Mouse (Mus musculus): ENCODE data around the gene Gnaz. TPM values are rescaled to one million over a fixed set of nuclear protein-coding genes. Genes with fewer than 3 reads are reported as not detected.
A peak's percentile ranks its signal among the peaks of the same experiment; 100 is the strongest.
"Not testable (repeated sequence)": the region's sequence is repeated elsewhere in the genome, so short reads cannot be mapped to it uniquely, and the experiment has no call there.

Gene Gnaz
- polyA plus RNA-seq, 1 experiment, result 2.4 TPM

- H3K4me1 ChIP-seq (ENCODE audit: control insufficient read depth, insufficient read depth, low read length), result peaks cover 15% of the 10 kb centered on the region
- TF ChIP-seq CTCF (IDR thresholded peaks at IDR 0.05; ENCODE audit: control insufficient read depth, insufficient read depth, insufficient replicate concordance, low read depth, low read length) (no peak), POLR2A (IDR thresholded peaks at IDR 0.05; ENCODE audit: control insufficient read depth, low read depth, low read length) (no peak)
Measured at GRCm38 (mm10) chr10:75026491-75026890, 59.5 kb downstream of the Gnaz start.

DNA sequence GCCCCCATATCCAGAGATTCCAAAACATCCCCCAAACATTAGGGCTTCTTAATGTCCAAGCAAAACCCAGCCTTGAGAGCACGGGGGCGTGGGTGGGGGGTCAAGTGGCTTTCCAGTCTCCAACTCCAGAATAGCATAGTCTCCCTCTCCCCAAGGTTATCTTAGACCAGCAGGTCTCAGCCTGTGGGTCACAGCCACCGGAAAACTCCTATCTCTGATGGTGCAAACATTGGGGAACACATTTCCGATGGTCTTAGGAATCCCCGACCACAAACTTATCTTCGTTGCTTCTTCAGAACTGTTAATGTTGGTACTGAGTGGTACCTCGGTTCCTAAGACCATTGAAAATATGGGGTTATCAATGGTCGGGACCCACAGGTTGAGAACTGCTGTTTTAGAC, 61.8 kb downstream of the Gnaz start:
- TF ChIP-seq POLR2A (IDR thresholded peaks at IDR 0.05; ENCODE audit: control insufficient read depth, low read depth, low read length), result no peak
- no peak for TF ChIP-seq CTCF (IDR thresholded peaks at IDR 0.05; ENCODE audit: control insufficient read depth, insufficient read depth, insufficient replicate concordance, low read depth, low read length)
- no peaks in the 10 kb centered on the region for H3K36me3 ChIP-seq (ENCODE audit: control insufficient read depth, insufficient read depth, low read length)
- peaks cover 9% of the 10 kb centered on the region for H3K4me1 ChIP-seq (ENCODE audit: control insufficient read depth, insufficient read depth, low read length)
- no peaks in the 10 kb centered on the region for H3K27me3 ChIP-seq (ENCODE audit: control insufficient read depth, insufficient read depth, low read length)
- H3K4me3 ChIP-seq (ENCODE audit: control insufficient read depth, low read depth, low read length), result no peak overlapping the region
- no peak overlapping the region for H3K27ac ChIP-seq (ENCODE audit: control insufficient read depth, insufficient read depth, low read depth, low read length)

More at GRCm38 (mm10) chr10:75026491-75026890, 59.5 kb downstream of the Gnaz start:
- H3K4me3 ChIP-seq (ENCODE audit: control insufficient read depth, low read depth, low read length), result no peak overlapping the region
- H3K36me3 ChIP-seq (ENCODE audit: control insufficient read depth, insufficient read depth, low read length), result no peaks in the 10 kb centered on the region
- no peaks in the 10 kb centered on the region for H3K27me3 ChIP-seq (ENCODE audit: control insufficient read depth, insufficient read depth, low read length)
- no peak overlapping the region for H3K27ac ChIP-seq (ENCODE audit: control insufficient read depth, insufficient read depth, low read depth, low read length)

GRCm38 (mm10) chr10:75029677-75030076, 62.7 kb downstream of the Gnaz start:
- H3K27me3 ChIP-seq (ENCODE audit: control insufficient read depth, insufficient read depth, low read length), result no peaks in the 10 kb centered on the region
- H3K36me3 ChIP-seq (ENCODE audit: control insufficient read depth, insufficient read depth, low read length), result no peaks in the 10 kb centered on the region
- no peak overlapping the region for H3K4me3 ChIP-seq (ENCODE audit: control insufficient read depth, low read depth, low read length)
- no peak overlapping the region for H3K27ac ChIP-seq (ENCODE audit: control insufficient read depth, insufficient read depth, low read depth, low read length)
- peaks cover 9% of the 10 kb centered on the region for H3K4me1 ChIP-seq (ENCODE audit: control insufficient read depth, insufficient read depth, low read length)
- TF ChIP-seq POLR2A (IDR thresholded peaks at IDR 0.05; ENCODE audit: control insufficient read depth, low read depth, low read length) (no peak), CTCF (IDR thresholded peaks at IDR 0.05; ENCODE audit: control insufficient read depth, insufficient read depth, insufficient replicate concordance, low read depth, low read length) (no peak)

GRCm38 (mm10) chr10:75030234-75030633, 63.3 kb downstream of the Gnaz start:
- TF ChIP-seq CTCF (IDR thresholded peaks at IDR 0.05; ENCODE audit: control insufficient read depth, insufficient read depth, insufficient replicate concordance, low read depth, low read length) (no peak), POLR2A (IDR thresholded peaks at IDR 0.05; ENCODE audit: control insufficient read depth, low read depth, low read length) (no peak)
- H3K27ac ChIP-seq (ENCODE audit: control insufficient read depth, insufficient read depth, low read depth, low read length), result no peak overlapping the region
- peaks cover 9% of the 10 kb centered on the region for H3K4me1 ChIP-seq (ENCODE audit: control insufficient read depth, insufficient read depth, low read length)
- no peaks in the 10 kb centered on the region for H3K27me3 ChIP-seq (ENCODE audit: control insufficient read depth, insufficient read depth, low read length)
- no peaks in the 10 kb centered on the region for H3K36me3 ChIP-seq (ENCODE audit: control insufficient read depth, insufficient read depth, low read length)
- H3K4me3 ChIP-seq (ENCODE audit: control insufficient read depth, low read depth, low read length), result no peak overlapping the region

DNA sequence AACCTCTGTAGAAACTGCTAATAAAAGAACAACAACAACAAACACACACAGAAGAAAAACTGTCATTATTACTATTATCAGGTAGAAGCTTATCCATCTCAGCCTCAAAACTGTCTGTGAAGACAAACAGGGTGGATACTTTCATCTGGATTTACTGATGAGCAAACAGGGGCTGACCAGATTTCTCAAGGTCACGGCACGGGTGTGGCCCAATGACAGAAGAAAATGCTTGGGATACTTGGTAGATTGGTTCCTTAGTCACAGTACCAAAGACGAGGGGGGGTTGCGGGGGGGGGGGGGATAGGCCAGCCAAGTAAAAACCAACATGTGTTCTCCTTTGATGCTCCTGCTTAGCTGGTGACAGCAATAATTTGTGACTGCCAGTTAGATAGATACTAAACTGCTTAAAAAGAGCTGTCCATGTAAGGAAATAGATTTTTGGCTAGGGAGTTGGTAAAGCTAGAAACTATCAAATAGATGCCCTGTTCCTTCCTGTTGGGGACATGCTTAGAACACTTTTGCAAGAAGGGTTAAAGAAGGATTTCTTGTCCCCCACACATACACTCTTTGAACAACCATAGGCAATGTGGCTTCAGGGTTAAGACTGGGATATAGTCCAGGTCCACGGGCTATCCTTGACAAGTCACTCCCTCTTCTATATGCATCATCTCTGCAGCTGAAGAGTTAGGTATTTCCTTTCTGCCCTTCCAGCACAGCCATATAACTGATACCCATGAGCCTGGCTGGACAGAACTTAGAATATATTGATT, 64.6 kb downstream of the Gnaz start:
- Histone ChIP-seq H3K27me3 (ENCODE audit: control insufficient read depth, insufficient read depth, low read length) (no peaks in the 10 kb centered on the region), H3K27ac (ENCODE audit: control insufficient read depth, insufficient read depth, low read depth, low read length) (no peak overlapping the region), H3K36me3 (ENCODE audit: control insufficient read depth, insufficient read depth, low read length) (no peaks in the 10 kb centered on the region), H3K4me3 (ENCODE audit: control insufficient read depth, low read depth, low read length) (peak overlapping the region; percentile 10; the same call in 1 of the 2 replicates), H3K4me1 (ENCODE audit: control insufficient read depth, insufficient read depth, low read length) (peaks cover 9% of the 10 kb centered on the region)
- TF ChIP-seq POLR2A (IDR thresholded peaks at IDR 0.05; ENCODE audit: control insufficient read depth, low read depth, low read length) (no peak), CTCF (IDR thresholded peaks at IDR 0.05; ENCODE audit: control insufficient read depth, insufficient read depth, insufficient replicate concordance, low read depth, low read length) (no peak)

DNA sequence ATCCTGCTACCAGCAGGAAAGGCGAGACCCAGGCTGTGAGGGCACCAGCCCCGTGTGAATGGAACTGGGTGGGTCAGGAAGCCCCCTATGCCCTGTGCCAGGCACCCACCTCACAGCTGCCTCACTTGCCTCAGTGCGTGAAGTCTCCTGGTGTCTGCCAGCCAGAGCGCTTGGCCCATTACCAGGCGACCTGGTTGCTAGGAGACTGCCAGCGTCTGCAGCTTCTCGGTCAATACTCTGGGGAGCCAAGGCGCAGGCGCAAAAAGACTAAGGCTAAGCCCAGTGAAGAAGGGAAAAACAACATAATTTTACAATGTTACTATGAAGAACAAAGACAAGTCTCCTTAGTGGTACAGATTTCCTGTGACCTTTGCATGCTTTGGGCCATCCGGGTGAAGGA, 65.4 kb downstream of the Gnaz start, which contains the start of gene Rsph14:
TSS of gene Rsph14 (minus strand) at position 192 of the 400 bp plus-strand sequence.
- Histone ChIP-seq H3K36me3 (ENCODE audit: control insufficient read depth, insufficient read depth, low read length) (no peaks in the 10 kb centered on the region), H3K4me3 (ENCODE audit: control insufficient read depth, low read depth, low read length) (peak within 1 kb of the TSS; percentile 81), H3K27me3 (ENCODE audit: control insufficient read depth, insufficient read depth, low read length) (no peaks in the 10 kb centered on the region), H3K27ac (ENCODE audit: control insufficient read depth, insufficient read depth, low read depth, low read length) (no peak within 1 kb of the TSS), H3K4me1 (ENCODE audit: control insufficient read depth, insufficient read depth, low read length) (peaks cover 14% of the 10 kb centered on the region)
- TF ChIP-seq POLR2A (IDR thresholded peaks at IDR 0.05; ENCODE audit: control insufficient read depth, low read depth, low read length) (peak; percentile 61; the same call in 1 of the 2 replicates), CTCF (IDR thresholded peaks at IDR 0.05; ENCODE audit: control insufficient read depth, insufficient read depth, insufficient replicate concordance, low read depth, low read length) (no peak)

GRCm38 (mm10) chr10:75036883-75037379, 70.0 kb downstream of the Gnaz start, which contains the start of gene Rab36:
Gene Rab36 (plus strand): TSS chr10:75037058.
- Histone ChIP-seq H3K4me3 (ENCODE audit: control insufficient read depth, low read depth, low read length) (peak within 1 kb of the TSS; percentile 95), H3K27ac (ENCODE audit: control insufficient read depth, insufficient read depth, low read depth, low read length) (peak within 1 kb of the TSS; percentile 79), H3K36me3 (ENCODE audit: control insufficient read depth, insufficient read depth, low read length) (peaks cover 1% of the 10 kb centered on the region; the same call in 1 of the 2 replicates), H3K27me3 (ENCODE audit: control insufficient read depth, insufficient read depth, low read length) (no peaks in the 10 kb centered on the region), H3K4me1 (ENCODE audit: control insufficient read depth, insufficient read depth, low read length) (peaks cover 15% of the 10 kb centered on the region)
- TF ChIP-seq CTCF (IDR thresholded peaks at IDR 0.05; ENCODE audit: control insufficient read depth, insufficient read depth, insufficient replicate concordance, low read depth, low read length), result no peak
- peak; percentile 51 for TF ChIP-seq POLR2A (IDR thresholded peaks at IDR 0.05; ENCODE audit: control insufficient read depth, low read depth, low read length)

- H3K27me3 ChIP-seq (ENCODE audit: control insufficient read depth, insufficient read depth, low read length); H3K4me3 ChIP-seq (ENCODE audit: control insufficient read depth, low read depth, low read length); H3K27ac ChIP-seq (ENCODE audit: control insufficient read depth, insufficient read depth, low read depth, low read length); H3K4me1 ChIP-seq (ENCODE audit: control insufficient read depth, insufficient read depth, low read length); H3K36me3 ChIP-seq (ENCODE audit: control insufficient read depth, insufficient read depth, low read length): not testable (repeated sequence)
Measured at GRCm38 (mm10) chr10:75042060-75042459, 75.1 kb downstream of the Gnaz start.

Measured in testis, adult 2 months (tissue).